Mouse (Mus musculus) kidney, postnatal 10 days (tissue): Measurements from ENCODE around the gene Dirc2.

Source experiments
- DNase-seq: peaks from one replicate; pipeline ENCODE4 v3.0.0; 2021; ENCODE audit warnings: mixed read lengths

Dirc2 gene

GRCm38 (mm10) chr16:35772598-35772997 is 3.4 kb upstream of the Dirc2 start:
- DNase-seq, result no peak

GRCm38 (mm10) chr16:35771606-35772005 is 2.5 kb upstream of the Dirc2 start:
- DNase-seq, result no peak

- peak; percentile 13 for DNase-seq
These were observed 2.0 kb upstream of the Dirc2 start for GRCm38 (mm10) chr16:35771141-35771540.

- DNase-seq, result peak; percentile 95
These were observed 912 bp upstream of the Dirc2 start, which contains the start of gene Hspbap1 for GRCm38 (mm10) chr16:35769878-35770657. Gene Hspbap1, plus strand, starts transcription at chr16:35770375.

GRCm38 (mm10) chr16:35768469-35768784 is 729 bp downstream of the Dirc2 start:
- no peak for DNase-seq

GRCm38 (mm10) chr16:35766366-35766765 is 2.8 kb downstream of the Dirc2 start:
- DNase-seq, result no peak

- no peak for DNase-seq
These were observed 3.7 kb downstream of the Dirc2 start for GRCm38 (mm10) chr16:35765449-35765848.

GRCm38 (mm10) chr16:35764941-35765340 is 4.2 kb downstream of the Dirc2 start:
- DNase-seq, result peak; percentile 10

GRCm38 (mm10) chr16:35763590-35764296 is 5.4 kb downstream of the Dirc2 start:
- DNase-seq, result no peak

- DNase-seq, result no peak
These were observed 9.8 kb downstream of the Dirc2 start for GRCm38 (mm10) chr16:35759401-35759800.

- no peak for DNase-seq
These were observed 12.5 kb downstream of the Dirc2 start for GRCm38 (mm10) chr16:35756697-35757096.

- DNase-seq, result no peak
These were observed 13.4 kb downstream of the Dirc2 start for GRCm38 (mm10) chr16:35755502-35756334.

- DNase-seq, result no peak
These were observed 15.2 kb downstream of the Dirc2 start for GRCm38 (mm10) chr16:35753926-35754325.

- DNase-seq, result no peak
These were observed 17.3 kb downstream of the Dirc2 start for GRCm38 (mm10) chr16:35751841-35752240.

GRCm38 (mm10) chr16:35749385-35749784 is 19.8 kb downstream of the Dirc2 start:
- no peak for DNase-seq

- DNase-seq, result no peak
These were observed 20.9 kb downstream of the Dirc2 start for GRCm38 (mm10) chr16:35748237-35748603.

GRCm38 (mm10) chr16:35747417-35748236 is 21.5 kb downstream of the Dirc2 start:
- DNase-seq, result no peak

GRCm38 (mm10) chr16:35742251-35742937 is 26.8 kb downstream of the Dirc2 start:
- no peak for DNase-seq

GRCm38 (mm10) chr16:35741621-35742020 is 27.5 kb downstream of the Dirc2 start:
- no peak for DNase-seq

GRCm38 (mm10) chr16:35740943-35741342 is 28.2 kb downstream of the Dirc2 start:
- DNase-seq, result no peak

GRCm38 (mm10) chr16:35740357-35740756 is 28.8 kb downstream of the Dirc2 start:
- no peak for DNase-seq

GRCm38 (mm10) chr16:35739548-35739947 is 29.6 kb downstream of the Dirc2 start:
- DNase-seq, result no peak
